Mouse (Mus musculus): Measurements from ENCODE around the gene Gm5796.
"Not testable (repeated sequence)": the region's sequence is repeated elsewhere in the genome, so short reads cannot be mapped to it uniquely, and the experiment has no call there.

Gm5796 gene

DNA sequence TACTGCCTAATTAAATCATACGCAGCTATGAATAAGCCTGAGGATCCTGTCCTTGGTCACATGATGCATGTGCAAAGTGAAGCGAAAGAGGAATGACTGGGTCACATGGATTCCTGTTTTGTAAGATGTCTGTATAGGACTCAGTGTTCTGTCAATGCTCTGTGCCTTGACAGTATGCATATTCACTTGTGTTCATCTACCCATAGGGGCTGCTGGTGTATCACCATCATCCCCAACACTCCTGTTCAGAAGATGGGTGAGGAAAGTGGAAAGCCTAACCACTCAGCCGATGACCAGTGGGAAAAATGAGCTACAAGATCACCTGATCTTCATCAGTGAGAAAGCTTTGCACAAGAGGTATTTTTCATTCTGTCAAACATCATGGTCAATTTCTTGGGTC, at the start of gene Gm5796:
Gene Gm5796, plus strand, starts transcription at position 301 of the 400 bp plus-strand sequence.
- DNase-seq, result not testable (repeated sequence)

DNA sequence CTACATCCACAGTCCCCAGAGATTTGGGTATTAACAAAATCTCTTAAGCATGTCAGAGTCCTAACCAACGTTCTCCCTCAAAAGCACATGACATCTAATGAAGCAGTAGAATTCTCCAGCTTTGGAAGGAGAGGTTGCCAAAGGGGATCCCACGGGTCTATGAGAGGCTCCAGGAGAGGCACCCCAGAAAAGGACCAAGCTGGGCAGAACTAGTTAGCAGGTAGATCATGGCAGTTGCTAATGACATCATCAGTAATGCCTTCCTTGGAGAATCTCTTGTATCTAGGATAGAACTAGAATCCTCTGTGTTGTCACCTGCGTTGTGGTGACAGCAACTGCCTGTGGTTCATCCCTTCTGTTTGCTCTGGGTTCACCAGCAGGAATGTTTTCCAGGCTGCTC, 25.6 kb upstream of the Gm5796 start, which contains the start of gene Gm3099:
Gene Gm3099, plus strand, starts transcription at position 301 of the 400 bp plus-strand sequence.
- DNase-seq, result not testable (repeated sequence)

DNA sequence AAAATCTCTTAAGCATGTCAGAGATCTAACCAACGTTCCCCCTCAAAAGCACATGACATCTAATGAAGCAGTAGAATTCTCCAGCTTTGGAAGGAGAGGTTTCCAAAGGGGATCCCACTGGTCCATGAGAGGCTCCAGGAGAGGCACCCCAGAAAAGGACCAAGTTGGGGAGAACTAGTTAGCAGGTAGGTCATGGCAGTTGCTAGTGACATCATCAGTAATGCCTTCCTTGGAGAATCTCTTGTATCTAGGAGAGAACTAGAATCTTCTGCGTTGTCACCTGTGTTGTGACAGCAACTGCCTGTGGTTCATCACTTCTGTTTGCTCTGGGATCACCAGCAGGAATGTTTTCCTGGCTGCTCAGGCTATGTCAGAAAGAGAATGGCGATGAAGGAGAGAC, 60.1 kb downstream of the Gm5796 start, which contains the start of gene Gm3115:
Gene Gm3115, plus strand, starts transcription at position 301 of the 400 bp plus-strand sequence.
- DNase-seq, result not testable (repeated sequence)
